Mouse (Mus musculus): ENCODE results near the gene Prpf39.

Gene Prpf39

GRCm38 (mm10) chr12:65036190-65036870, at the start of gene Prpf39:
TSS of gene Prpf39 (plus strand) at chr12:65036333.
- peak; percentile 95 for DNase-seq (ENCODE audit: low read depth)

- DNase-seq (ENCODE audit: low read depth) = no peak
Observed at GRCm38 (mm10) chr12:65007725-65008124, 28.4 kb upstream of the Prpf39 start.

GRCm38 (mm10) chr12:65022842-65023241, 13.3 kb upstream of the Prpf39 start:
- no peak for DNase-seq (ENCODE audit: low read depth)

- DNase-seq (ENCODE audit: low read depth) = no peak
Observed at GRCm38 (mm10) chr12:65035839-65036189, 319 bp upstream of the Prpf39 start.

GRCm38 (mm10) chr12:65036892-65037545, 886 bp downstream of the Prpf39 start:
- DNase-seq (ENCODE audit: low read depth) = peak; percentile 32

GRCm38 (mm10) chr12:65037546-65037937, 1.4 kb downstream of the Prpf39 start:
- peak; percentile 22 for DNase-seq (ENCODE audit: low read depth)

GRCm38 (mm10) chr12:65048799-65049198, 12.7 kb downstream of the Prpf39 start:
- DNase-seq (ENCODE audit: low read depth) = no peak

GRCm38 (mm10) chr12:65058203-65058602, 22.1 kb downstream of the Prpf39 start:
- no peak for DNase-seq (ENCODE audit: low read depth)

GRCm38 (mm10) chr12:65061082-65061481, 24.9 kb downstream of the Prpf39 start:
- DNase-seq (ENCODE audit: low read depth) = no peak

GRCm38 (mm10) chr12:65065241-65065640, 29.1 kb downstream of the Prpf39 start:
- peak; percentile 79 for DNase-seq (ENCODE audit: low read depth)

GRCm38 (mm10) chr12:65066234-65066633, 30.1 kb downstream of the Prpf39 start:
- no peak for DNase-seq (ENCODE audit: low read depth)

- DNase-seq (ENCODE audit: low read depth) = no peak
Observed at GRCm38 (mm10) chr12:65068409-65068808, 32.3 kb downstream of the Prpf39 start.

- peak; percentile 33 for DNase-seq (ENCODE audit: low read depth)
Observed at GRCm38 (mm10) chr12:65072911-65073610, 36.9 kb downstream of the Prpf39 start.

- peak; percentile 99 for DNase-seq (ENCODE audit: low read depth)
Observed at GRCm38 (mm10) chr12:65073611-65074178, 37.6 kb downstream of the Prpf39 start, which contains the start of gene Fkbp3. TSS of gene Fkbp3 (minus strand) at chr12:65074007.

- no peak for DNase-seq (ENCODE audit: low read depth)
Observed at GRCm38 (mm10) chr12:65074651-65075050, 38.5 kb downstream of the Prpf39 start.

- peak; percentile 96 for DNase-seq (ENCODE audit: low read depth)
Observed at GRCm38 (mm10) chr12:65075085-65075732, 39.1 kb downstream of the Prpf39 start, which contains the start of gene Fancm. TSS of gene Fancm (plus strand) at chr12:65075603.

GRCm38 (mm10) chr12:65075733-65076310, 39.7 kb downstream of the Prpf39 start:
- no peak for DNase-seq (ENCODE audit: low read depth)

GRCm38 (mm10) chr12:65076906-65077305, 40.8 kb downstream of the Prpf39 start:
- DNase-seq (ENCODE audit: low read depth) = no peak

GRCm38 (mm10) chr12:65108746-65109145, 72.6 kb downstream of the Prpf39 start:
- DNase-seq (ENCODE audit: low read depth) = no peak

GRCm38 (mm10) chr12:65111503-65111902, 75.4 kb downstream of the Prpf39 start:
- no peak for DNase-seq (ENCODE audit: low read depth)

GRCm38 (mm10) chr12:65112811-65113210, 76.7 kb downstream of the Prpf39 start:
- no peak for DNase-seq (ENCODE audit: low read depth)
